12 mouse cellular contexts compared by ENCODE assay signal in the genomic region with DNA sequence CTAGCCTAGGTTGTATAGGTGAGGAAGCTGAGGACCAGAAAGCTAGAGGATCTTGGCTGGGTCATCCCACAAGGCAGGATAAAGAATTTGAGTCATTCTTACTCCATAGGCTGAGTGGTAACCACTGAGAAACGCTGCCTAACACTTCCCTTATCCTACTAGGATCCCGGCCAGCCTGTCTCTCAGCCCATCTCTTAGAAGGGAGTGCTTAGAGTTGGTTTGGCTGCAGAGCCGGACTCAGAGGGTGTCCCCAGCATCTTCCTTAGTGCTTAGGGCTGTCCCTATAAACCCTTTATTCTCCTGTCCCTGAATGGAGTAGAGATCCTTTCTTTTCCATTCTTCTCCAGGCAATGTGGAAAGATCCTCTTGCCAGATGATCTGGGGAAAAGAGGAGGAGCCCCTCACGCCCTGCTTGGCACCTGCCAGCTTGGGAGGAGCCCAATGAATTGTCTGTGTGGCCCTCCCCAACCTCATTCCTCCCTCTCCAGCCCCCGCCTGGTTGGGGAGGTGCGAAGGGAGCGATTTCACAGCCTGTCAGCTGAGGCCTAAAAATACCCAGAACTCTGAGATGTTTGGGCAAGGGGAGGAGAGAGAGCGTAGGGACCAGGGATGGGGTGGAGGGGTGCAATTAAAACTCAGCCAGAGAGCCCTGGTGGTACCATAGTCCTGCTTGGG. TPM values are rescaled to one million over a fixed set of nuclear protein-coding genes. Genes with fewer than 3 reads are reported as not detected.
A peak's percentile ranks its signal among the peaks of the same experiment; 100 is the strongest.
DNase-seq lines count a peak whose midpoint lies in the region; ATAC-seq lines count a peak whose summit lies in the region.
"Had no signal": no experiment of that assay in that cellular context is flagged by ENCODE, and none has a peak within 500 bp of the region (broad histone marks: within the 10 kb centered on the region; RNA-seq: fewer than 3 reads in every experiment).

No protein-coding gene starts in this region.

- WGBS in forebrain, embryonic 14.5 days, result 32% methylated on average over 8 of the region's 8 CpGs
- WGBS in midbrain, embryonic 11.5 days, result 45% methylated on average over 8 of the region's 8 CpGs

- no peaks in the 10 kb centered on the region for H3K36me3 ChIP-seq in forebrain, embryonic 14.5 days (ENCODE audit: control insufficient read depth, insufficient read depth, low read length)
- no peaks in the 10 kb centered on the region for H3K36me3 ChIP-seq in midbrain, embryonic 11.5 days (ENCODE audit: control insufficient read depth, insufficient read depth, low read length)
- H3K36me3 ChIP-seq: embryonic facial prominence, embryonic 12.5 days; hindbrain, embryonic 15.5 days had no signal

- no peaks in the 10 kb centered on the region for H3K9me3 ChIP-seq in forebrain, embryonic 14.5 days (replicated peaks; ENCODE audit: control insufficient read depth, low read length)
- H3K9me3 ChIP-seq in midbrain, embryonic 11.5 days (ENCODE audit: control insufficient read depth, low read length), result no peaks in the 10 kb centered on the region
- H3K9me3 ChIP-seq: embryonic facial prominence, embryonic 12.5 days; hindbrain, embryonic 15.5 days had no signal

- intact Hi-C loops in left cerebral cortex, postnatal 10 days (cut with DNase I), result no loop called here

- ATAC-seq in forebrain, embryonic 14.5 days, result peak; percentile 25; the same call in 1 of the 2 replicates
- ATAC-seq in midbrain, embryonic 11.5 days (ENCODE audit: low FRiP score), result no peak
- ATAC-seq: activated CD4-positive, CD25-positive, alpha-beta regulatory T cell, adult 4 months; lung, postnatal 0 days had no signal

- H3K4me3 ChIP-seq in forebrain, embryonic 14.5 days (ENCODE audit: low read depth, low read length), result no peak overlapping the region
- H3K4me3 ChIP-seq in midbrain, embryonic 11.5 days (ENCODE audit: low read depth, low read length), result no peak overlapping the region
- H3K4me3 ChIP-seq: embryonic facial prominence, embryonic 12.5 days; hindbrain, embryonic 15.5 days had no signal

- H3K4me2 ChIP-seq in forebrain, embryonic 14.5 days (ENCODE audit: low read length), result no peak overlapping the region
- no peak overlapping the region for H3K4me2 ChIP-seq in midbrain, embryonic 11.5 days
- H3K4me2 ChIP-seq: embryonic facial prominence, embryonic 12.5 days; hindbrain, embryonic 15.5 days had no signal

- H3K4me1 ChIP-seq in forebrain, embryonic 14.5 days (ENCODE audit: control insufficient read depth, insufficient read depth, low read length), result peaks cover 20% of the 10 kb centered on the region
- peaks cover 4% of the 10 kb centered on the region; the same call in 1 of the 2 replicates for H3K4me1 ChIP-seq in midbrain, embryonic 11.5 days (ENCODE audit: control insufficient read depth, insufficient read depth, low read length)
- H3K4me1 ChIP-seq: embryonic facial prominence, embryonic 12.5 days had no signal

- peak overlapping the region; percentile 35; the same call in 1 of the 2 replicates for H3K27ac ChIP-seq in forebrain, embryonic 14.5 days (ENCODE audit: low read depth, low read length)
- no peak overlapping the region for H3K27ac ChIP-seq in midbrain, embryonic 11.5 days (ENCODE audit: low read depth, low read length)
- H3K27ac ChIP-seq: embryonic facial prominence, embryonic 12.5 days; hindbrain, embryonic 15.5 days had no signal

- no peaks in the 10 kb centered on the region for H3K27me3 ChIP-seq in forebrain, embryonic 14.5 days (replicated peaks; ENCODE audit: control insufficient read depth, insufficient read depth, low read length)
- H3K27me3 ChIP-seq in midbrain, embryonic 11.5 days (ENCODE audit: control insufficient read depth, insufficient read depth, low read length), result no peaks in the 10 kb centered on the region
- H3K27me3 ChIP-seq: embryonic facial prominence, embryonic 12.5 days; hindbrain, embryonic 15.5 days had no signal

- peak; percentile 90 for DNase-seq in right cerebral cortex, adult 18-20 months
- DNase-seq in right cerebral cortex, postnatal 4 days, result no peak
- DNase-seq in forebrain, embryonic 14.5 days (ENCODE audit: low spot score), result peak; percentile 41
- DNase-seq in left cerebral cortex, postnatal 10 days (ENCODE audit: extremely low spot score in 1 of 2, low spot score in 2 of 2), result peak; percentile 53 to 74
- no peak for DNase-seq in spleen, postnatal 4 days (ENCODE audit: low spot score in 2 of 2)
- no peak for DNase-seq in thymus, postnatal 0 days (ENCODE audit: low spot score)
- DNase-seq in midbrain, embryonic 11.5 days (ENCODE audit: low spot score, missing footprints), result no peak
- DNase-seq: gastrocnemius, postnatal 25 days had no signal

- no peak overlapping the region for H3K9ac ChIP-seq in forebrain, embryonic 14.5 days (ENCODE audit: low read length)
- H3K9ac ChIP-seq in midbrain, embryonic 11.5 days (ENCODE audit: low read length), result no peak overlapping the region
- H3K9ac ChIP-seq: embryonic facial prominence, embryonic 12.5 days; hindbrain, embryonic 15.5 days had no signal

RNA-seq across cellular contexts. Expression of a gene that starts 8.7 kb away (rescaled TPM):
- 5.8 and 6.1 TPM in 2 replicates for polyA plus RNA-seq in forebrain, embryonic 14.5 days (2014; fragmentation: Nextera tagmentation; extraction: Ambion mirVana)
- 100 to 1,000 TPM; 240 to 248 TPM for total RNA-seq in left cerebral cortex, postnatal 10 days (2021)
- polyA plus RNA-seq in thymus, postnatal 0 days (2015; fragmentation: Nextera tagmentation; extraction: Ambion mirVana), result 0.23 and 0.60 TPM in 2 replicates
- 3.0 and 3.9 TPM in 2 replicates for polyA plus RNA-seq in midbrain, embryonic 11.5 days (2014; fragmentation: Nextera tagmentation; extraction: Ambion mirVana)

RNA-seq across cellular contexts. Expression of a gene that starts 59.7 kb away (rescaled TPM):
- 0.49 and 0.76 TPM in 2 replicates for polyA plus RNA-seq in forebrain, embryonic 14.5 days (2014; fragmentation: Nextera tagmentation; extraction: Ambion mirVana)
- total RNA-seq in left cerebral cortex, postnatal 10 days (2021), result 10 to 100 TPM in 1 of 2 experiments, 1 to 10 TPM in 1; 8.7 to 13.3 TPM
- 0.08 and 0.17 TPM in 2 replicates for polyA plus RNA-seq in thymus, postnatal 0 days (2015; fragmentation: Nextera tagmentation; extraction: Ambion mirVana)
- 0.55 and 0.59 TPM in 2 replicates for polyA plus RNA-seq in midbrain, embryonic 11.5 days (2014; fragmentation: Nextera tagmentation; extraction: Ambion mirVana)
- polyA plus RNA-seq: activated CD4-positive, CD25-positive, alpha-beta regulatory T cell, adult 4 months had no signal

Comparison
In these comparisons a context has a peak if more than half of its experiments do, and no peak if none do; other contexts are left out.
1. DNase-seq: peak in right cerebral cortex, adult 18-20 months (single experiment), forebrain, embryonic 14.5 days (single experiment) and left cerebral cortex, postnatal 10 days (2 of 2); none in right cerebral cortex, postnatal 4 days (single experiment), spleen, postnatal 4 days (0 of 2), thymus, postnatal 0 days (single experiment) and midbrain, embryonic 11.5 days (single experiment).